Comparison of ENCODE assay signal across 7 mouse cellular contexts in genomic region chr19:24174896-24175295, GRCm38 (mm10). TPM values are rescaled to one million over a fixed set of nuclear protein-coding genes. Genes with fewer than 3 reads are reported as not detected.
DNase-seq lines count a peak whose midpoint lies in the region; ATAC-seq and TF ChIP-seq lines count a peak whose summit lies in the region.

No protein-coding gene starts in this region.

- WGBS in embryonic facial prominence, embryonic 14.5 days: 6% methylated on average over 13 of the region's 13 CpGs
- 9% methylated on average over 13 of the region's 13 CpGs for WGBS in hindbrain, embryonic 11.5 days
- WGBS in liver, adult 2 months: 6% methylated on average over 13 of the region's 13 CpGs
- 8% methylated on average over 13 of the region's 13 CpGs for WGBS in neural tube, embryonic 11.5 days

- H3K79me2 ChIP-seq in CH12.LX (replicated peaks; ENCODE audit: control insufficient read depth, extremely low read depth, insufficient read depth, poor library complexity, severe bottlenecking): no peaks in the 10 kb centered on the region
- peaks cover 9% of the 10 kb centered on the region; the same call in 1 of the 2 replicates for H3K79me2 ChIP-seq in liver, adult 2 months (ENCODE audit: control insufficient read depth, insufficient read depth, low read length)

- no peak for TF ChIP-seq POLR2A in CH12.LX (IDR thresholded peaks at IDR 0.05; ENCODE audit: low read depth, low read length)
- no peak for TF ChIP-seq POLR2A in liver, adult 2 months (IDR thresholded peaks at IDR 0.05; ENCODE audit: extremely low read depth, insufficient read depth, low read length)

- DNase-seq in A20 (ENCODE audit: low read depth, low spot score) (peak; percentile 16), CH12.LX (ENCODE audit: extremely low read depth) (no peak)
- DNase-seq in embryonic facial prominence, embryonic 14.5 days (ENCODE audit: low spot score): peak; percentile 73
- DNase-seq in hindbrain, embryonic 11.5 days (ENCODE audit: low spot score): no peak
- peak; percentile 17 for DNase-seq in liver, adult 2 months (ENCODE audit: extremely low read depth, low read depth, low spot score)
- no peak for DNase-seq in neural tube, embryonic 11.5 days (ENCODE audit: low spot score)
- DNase-seq in thymus, postnatal 14 days: no peak

- peak overlapping the region; percentile 100 for H3K4me2 ChIP-seq in CH12.LX (ENCODE audit: insufficient read depth, low read depth, poor library complexity, severe bottlenecking)
- H3K4me2 ChIP-seq in embryonic facial prominence, embryonic 14.5 days (ENCODE audit: low read depth, low read length): peak overlapping the region; percentile 76
- peak overlapping the region; percentile 48 for H3K4me2 ChIP-seq in hindbrain, embryonic 11.5 days (replicated peaks; ENCODE audit: low read depth, low read length)
- peak overlapping the region; percentile 62 for H3K4me2 ChIP-seq in neural tube, embryonic 11.5 days (ENCODE audit: low read depth)

- TF ChIP-seq RAD21 in CH12.LX (IDR thresholded peaks at IDR 0.05; ENCODE audit: low read depth, low read length): no peak

- peak overlapping the region in 2 of 3 experiments; percentile 45 to 72 for H3K4me3 ChIP-seq in CH12.LX (replicated peaks in 1 of 3; ENCODE audit: low read depth in 2 of 3, low read length in 2 of 3, poor library complexity in 1 of 3)
- peak overlapping the region; percentile 70 for H3K4me3 ChIP-seq in embryonic facial prominence, embryonic 14.5 days (ENCODE audit: low read depth, low read length)
- peak overlapping the region; percentile 75; the same call in 1 of the 2 replicates for H3K4me3 ChIP-seq in hindbrain, embryonic 11.5 days (ENCODE audit: low read depth, low read length)
- H3K4me3 ChIP-seq in liver, adult 2 months (ENCODE audit: insufficient read depth, low read depth, low read length): no peak overlapping the region
- peak overlapping the region; percentile 78 for H3K4me3 ChIP-seq in neural tube, embryonic 11.5 days (ENCODE audit: low read depth, low read length)

- no peak for TF ChIP-seq CTCF in CH12.LX (conservative IDR thresholded peaks at IDR 0.05 in 1 of 2, IDR thresholded peaks at IDR 0.05 in 1 of 2; ENCODE audit: low read depth in 2 of 2, low read length in 2 of 2)
- TF ChIP-seq CTCF in liver, adult 2 months (IDR thresholded peaks at IDR 0.05; ENCODE audit: low read depth, low read length): no peak

- H3K9ac ChIP-seq in CH12.LX (ENCODE audit: insufficient read depth, low read depth): peak overlapping the region; percentile 57
- no peak overlapping the region; the same call in 1 of the 2 replicates for H3K9ac ChIP-seq in embryonic facial prominence, embryonic 14.5 days (ENCODE audit: low read depth, low read length)
- H3K9ac ChIP-seq in hindbrain, embryonic 11.5 days (ENCODE audit: low read depth, low read length): no peak overlapping the region; the same call in 1 of the 2 replicates
- H3K9ac ChIP-seq in liver, adult 2 months (ENCODE audit: low read depth, low read length): no peak overlapping the region
- peak overlapping the region; percentile 28 for H3K9ac ChIP-seq in neural tube, embryonic 11.5 days (ENCODE audit: low read length)

- no peaks in the 10 kb centered on the region for H3K36me3 ChIP-seq in CH12.LX (replicated peaks in 1 of 2; ENCODE audit: control insufficient read depth in 1 of 2, insufficient read depth in 1 of 2, low read length in 1 of 2)
- no peaks in the 10 kb centered on the region for H3K36me3 ChIP-seq in embryonic facial prominence, embryonic 14.5 days (ENCODE audit: control insufficient read depth, insufficient read depth, low read length)
- H3K36me3 ChIP-seq in hindbrain, embryonic 11.5 days (ENCODE audit: control insufficient read depth, insufficient read depth, low read length): no peaks in the 10 kb centered on the region
- no peaks in the 10 kb centered on the region for H3K36me3 ChIP-seq in liver, adult 2 months (ENCODE audit: control insufficient read depth, insufficient read depth, low read length)
- no peaks in the 10 kb centered on the region for H3K36me3 ChIP-seq in neural tube, embryonic 11.5 days (ENCODE audit: control insufficient read depth, insufficient read depth, low read length)

- no peaks in the 10 kb centered on the region for H3K9me3 ChIP-seq in CH12.LX (replicated peaks; ENCODE audit: low read length)
- H3K9me3 ChIP-seq in embryonic facial prominence, embryonic 14.5 days (ENCODE audit: control insufficient read depth, low read length): no peaks in the 10 kb centered on the region
- no peaks in the 10 kb centered on the region for H3K9me3 ChIP-seq in hindbrain, embryonic 11.5 days (ENCODE audit: control insufficient read depth, low read length)
- H3K9me3 ChIP-seq in neural tube, embryonic 11.5 days (ENCODE audit: control insufficient read depth, low read length): no peaks in the 10 kb centered on the region

- TF ChIP-seq EP300 in CH12.LX (IDR thresholded peaks at IDR 0.05; ENCODE audit: low read length): no peak

- H3K27me3 ChIP-seq in CH12.LX (replicated peaks): peaks cover 17% of the 10 kb centered on the region
- no peaks in the 10 kb centered on the region for H3K27me3 ChIP-seq in embryonic facial prominence, embryonic 14.5 days (replicated peaks; ENCODE audit: control insufficient read depth, insufficient read depth, low read length)
- no peaks in the 10 kb centered on the region for H3K27me3 ChIP-seq in hindbrain, embryonic 11.5 days (ENCODE audit: control insufficient read depth, insufficient read depth, low read length)
- no peaks in the 10 kb centered on the region for H3K27me3 ChIP-seq in liver, adult 2 months (ENCODE audit: control insufficient read depth, insufficient read depth, low read length)
- no peaks in the 10 kb centered on the region for H3K27me3 ChIP-seq in neural tube, embryonic 11.5 days (ENCODE audit: control insufficient read depth, insufficient read depth, low read length)

- H3K4me1 ChIP-seq in CH12.LX (ENCODE audit: control insufficient read depth in 1 of 2, insufficient read depth in 2 of 2): peaks cover 13 to 26% of the 10 kb centered on the region in 2 experiments
- peaks cover 12% of the 10 kb centered on the region for H3K4me1 ChIP-seq in embryonic facial prominence, embryonic 14.5 days (ENCODE audit: control insufficient read depth, insufficient read depth, low read length)
- H3K4me1 ChIP-seq in hindbrain, embryonic 11.5 days (replicated peaks; ENCODE audit: control insufficient read depth, insufficient read depth, low read length): no peaks in the 10 kb centered on the region
- H3K4me1 ChIP-seq in liver, adult 2 months (ENCODE audit: control insufficient read depth, insufficient read depth, low read length): peaks cover 8% of the 10 kb centered on the region
- H3K4me1 ChIP-seq in neural tube, embryonic 11.5 days (ENCODE audit: control insufficient read depth, insufficient read depth, low read length): peaks cover 3% of the 10 kb centered on the region

- H3K27ac ChIP-seq in CH12.LX (ENCODE audit: insufficient read depth, low read depth): no peak overlapping the region
- no peak overlapping the region for H3K27ac ChIP-seq in embryonic facial prominence, embryonic 14.5 days (replicated peaks; ENCODE audit: low read depth, low read length)
- no peak overlapping the region for H3K27ac ChIP-seq in hindbrain, embryonic 11.5 days (ENCODE audit: low read depth, low read length)
- H3K27ac ChIP-seq in liver, adult 2 months (replicated peaks; ENCODE audit: insufficient read depth, low read depth, low read length): no peak overlapping the region
- H3K27ac ChIP-seq in neural tube, embryonic 11.5 days (ENCODE audit: low read depth, low read length): no peak overlapping the region

- no peak for ATAC-seq in embryonic facial prominence, embryonic 14.5 days (ENCODE audit: low read depth)
- no peak for ATAC-seq in hindbrain, embryonic 11.5 days (ENCODE audit: low FRiP score)
- no peak for ATAC-seq in neural tube, embryonic 11.5 days (ENCODE audit: insufficient read depth, low FRiP score, low TSS enrichment)

- in situ Hi-C loops in CH12.LX (cut with MboI; ENCODE audit: low pct_ligation_motif_present, low pct_unique_long_range_greater_than_20kb, low sequenced_read_pairs): no loop called here

- dilution Hi-C loops in CH12.LX (cut with MboI; ENCODE audit: extremely low pct_ligation_motif_present, extremely low pct_unique_long_range_greater_than_20kb, low sequenced_read_pairs): no loop called here

TF ChIP-seq in CH12.LX, 34 proteins besides CTCF, POLR2A, EP300 and RAD21:
- TF ChIP-seq ELF1 (IDR thresholded peaks at IDR 0.05; ENCODE audit: low read depth, low read length): peak; percentile 36; the same call in 1 of the 2 replicates
- no peak for TF ChIP-seq ETS1 (conservative IDR thresholded peaks at IDR 0.05; ENCODE audit: low read depth, low read length)

RNA-seq across cellular contexts. Expression of gene Tjp2, which starts 49.9 kb away (rescaled TPM):
- total RNA-seq in CH12.LX (2012; rRNA removed) (13.7 and 14.4 TPM in 2 replicates), CH12.LX (2014; rRNA removed) (8.8 and 9.0 TPM in 2 replicates)
- polyA plus RNA-seq in CH12.LX (2012; ENCODE audit: insufficient read length, low read depth): 17.4 and 17.8 TPM in 2 replicates
- polyA plus RNA-seq in embryonic facial prominence, embryonic 14.5 days (2014; fragmentation: Nextera tagmentation; extraction: Ambion mirVana): 14.7 and 16.1 TPM in 2 replicates
- polyA plus RNA-seq in hindbrain, embryonic 11.5 days (2014; fragmentation: Nextera tagmentation; extraction: Ambion mirVana): 18.1 and 19.1 TPM in 2 replicates
- total RNA-seq in liver, adult 2 months (2014; rRNA removed): 5.8 and 7.1 TPM in 2 replicates
- polyA plus RNA-seq in liver, adult 2 months (2012; rRNA removed): 6.5 and 6.8 TPM in 2 replicates
- 31.9 and 32.5 TPM in 2 replicates for polyA plus RNA-seq in neural tube, embryonic 11.5 days (2014; fragmentation: Nextera tagmentation; extraction: Ambion mirVana)

Comparison
In these comparisons a context has a peak if more than half of its experiments do, and no peak if none do; other contexts are left out.
1. DNase-seq: peak in A20 (single experiment), embryonic facial prominence, embryonic 14.5 days (single experiment) and liver, adult 2 months (single experiment); none in CH12.LX (single experiment), hindbrain, embryonic 11.5 days (single experiment), neural tube, embryonic 11.5 days (single experiment) and thymus, postnatal 14 days (single experiment).
2. H3K4me2 ChIP-seq: peak in every context shown above with its lines; median percentile 100 in CH12.LX; 76 in embryonic facial prominence, embryonic 14.5 days; 62 in neural tube, embryonic 11.5 days; 48 in hindbrain, embryonic 11.5 days.
3. H3K9ac ChIP-seq: peak in CH12.LX (single experiment) and neural tube, embryonic 11.5 days (single experiment); none in embryonic facial prominence, embryonic 14.5 days (single experiment), hindbrain, embryonic 11.5 days (single experiment) and liver, adult 2 months (single experiment).